Mouse (Mus musculus) layer of hippocampus, postnatal 36 days (tissue): ENCODE data around the gene Traf7. TPM values are rescaled to one million over a fixed set of nuclear protein-coding genes. Genes with fewer than 3 reads are reported as not detected.
A peak's percentile ranks its signal among the peaks of the same experiment; 100 is the strongest.

ENCODE experiments used
- DNase-seq, 2 experiments: peaks; one replicate each; pipeline ENCODE4 v3.0.0; 2022
- total RNA-seq, 2 experiments: library from RNA; stranded (reverse); gene quantifications; 2 replicates each; pipeline ENCODE4 v1.2.3; 2021

Gene Traf7
- total RNA-seq, 2 experiments from 2014 or later: 86.7 to 95.1 TPM

GRCm38 (mm10) chr17:24477053-24477984, 50.4 kb downstream of the Traf7 start:
- no peak for DNase-seq

GRCm38 (mm10) chr17:24476022-24476776, 51.5 kb downstream of the Traf7 start:
- DNase-seq: no peak

GRCm38 (mm10) chr17:24475586-24475985, 52.2 kb downstream of the Traf7 start:
- no peak for DNase-seq

GRCm38 (mm10) chr17:24474557-24474956, 53.2 kb downstream of the Traf7 start:
- DNase-seq: peak; percentile 66 to 71

GRCm38 (mm10) chr17:24473612-24474275, 54.0 kb downstream of the Traf7 start, which contains the start of gene Bricd5:
TSS of gene Bricd5 (plus strand) at chr17:24473884.
- no peak for DNase-seq

- no peak for DNase-seq
Measured at GRCm38 (mm10) chr17:24472512-24472911, 55.2 kb downstream of the Traf7 start.

GRCm38 (mm10) chr17:24470701-24471527, 56.8 kb downstream of the Traf7 start:
- DNase-seq: peak in 1 of 2 experiments; percentile 55

- DNase-seq: peak; percentile 99
Measured at GRCm38 (mm10) chr17:24469910-24470602, 57.7 kb downstream of the Traf7 start, which contains the start of the genes E4f1 and Pgp. TSS of gene E4f1 (minus strand) at chr17:24470313. TSS of gene Pgp (plus strand) at chr17:24470392.

GRCm38 (mm10) chr17:24469336-24469909, 58.3 kb downstream of the Traf7 start:
- no peak for DNase-seq

- no peak for DNase-seq
Measured at GRCm38 (mm10) chr17:24468636-24469246, 59.0 kb downstream of the Traf7 start.

- DNase-seq: no peak
Measured at GRCm38 (mm10) chr17:24463374-24464133, 64.2 kb downstream of the Traf7 start.

GRCm38 (mm10) chr17:24462932-24463331, 64.8 kb downstream of the Traf7 start:
- DNase-seq: no peak

- no peak for DNase-seq
Measured at GRCm38 (mm10) chr17:24461580-24461979, 66.2 kb downstream of the Traf7 start.

Other genes starting within 250 kb of the Traf7 start
- gene Abca17, start 176.9 kb downstream of the Traf7 start, total RNA-seq: 1 to 10 TPM in 1 of 2 experiments, under 1 TPM in 1; 0.96 to 1.1 TPM
- 10 to 100 TPM; 64.8 to 65.3 TPM for gene Abca3, start 176.0 kb downstream of the Traf7 start, total RNA-seq
- 100 to 1,000 TPM; 123 to 127 TPM for gene Rnps1, start 113.4 kb downstream of the Traf7 start, total RNA-seq
- 10 to 100 TPM; 29.2 to 30.2 TPM for gene Eci1, start 101.3 kb downstream of the Traf7 start, total RNA-seq
- gene Dnase1l2, start 84.8 kb downstream of the Traf7 start, total RNA-seq: 10 to 100 TPM; 11.0 to 14.2 TPM
- 10 to 100 TPM; 30.3 to 42.7 TPM for gene E4f1, start 57.6 kb downstream of the Traf7 start, total RNA-seq
- gene Pgp, start 57.5 kb downstream of the Traf7 start, total RNA-seq: 10 to 100 TPM; 62.3 to 66.4 TPM
- 1 to 10 TPM; 1.9 to 2.6 TPM for gene Bricd5, start 54.1 kb downstream of the Traf7 start, total RNA-seq
- gene Mlst8, start 48.9 kb downstream of the Traf7 start, total RNA-seq: 10 to 100 TPM; 40.7 to 45.0 TPM
- gene Caskin1, start 39.3 kb downstream of the Traf7 start, total RNA-seq: 100 to 1,000 TPM; 158 to 160 TPM
- 10 to 100 TPM; 72.9 to 76.8 TPM for gene Rab26, start 6.3 kb upstream of the Traf7 start, total RNA-seq
- gene Pkd1, start 21.9 kb upstream of the Traf7 start, total RNA-seq: 10 to 100 TPM; 84.9 to 95.3 TPM
- gene Tsc2, start 104.7 kb upstream of the Traf7 start, total RNA-seq: 100 to 1,000 TPM; 181 to 184 TPM
- gene Nthl1, start 104.7 kb upstream of the Traf7 start, total RNA-seq: 1 to 10 TPM; 3.9 to 6.9 TPM
- gene Slc9a3r2, start 122.4 kb upstream of the Traf7 start, total RNA-seq: 10 to 100 TPM; 41.1 to 43.3 TPM
- gene Npw, start 130.5 kb upstream of the Traf7 start, total RNA-seq: 1 to 10 TPM; 1.7 to 2.9 TPM
- gene Zfp598, start 141.7 kb upstream of the Traf7 start, total RNA-seq: 10 to 100 TPM; 38.2 to 43.5 TPM
- gene Syngr3, start 162.0 kb upstream of the Traf7 start, total RNA-seq: 100 to 1,000 TPM; 152 to 165 TPM
- 10 to 100 TPM; 17.0 to 22.7 TPM for gene Gfer, start 168.2 kb upstream of the Traf7 start, total RNA-seq
- 1 to 10 TPM; 2.5 to 3.0 TPM for gene Noxo1, start 168.3 kb upstream of the Traf7 start, total RNA-seq
- 10 to 100 TPM; 26.1 to 29.4 TPM for gene Tbl3, start 179.7 kb upstream of the Traf7 start, total RNA-seq
- not detected for gene Rnf151, start 190.1 kb upstream of the Traf7 start, total RNA-seq
- 100 to 1,000 TPM; 326 to 349 TPM for gene Rps2, start 190.2 kb upstream of the Traf7 start, total RNA-seq
- gene Ndufb10, start 196.5 kb upstream of the Traf7 start, total RNA-seq: 100 to 1,000 TPM; 199 to 228 TPM
- under 1 TPM in 1 of 2 experiments, not detected in 1; 0.56 TPM for gene Rpl3l, start 199.9 kb upstream of the Traf7 start, total RNA-seq
- 10 to 100 TPM; 42.1 to 45.6 TPM for gene Msrb1, start 208.7 kb upstream of the Traf7 start, total RNA-seq
- gene Hs3st6, start 225.1 kb upstream of the Traf7 start, total RNA-seq: not detected